In genomic region chr3:146657433-146657832, GRCm38 (mm10) we compare ENCODE assay signal across 20 mouse cellular contexts. TPM values are rescaled to one million over a fixed set of nuclear protein-coding genes. Genes with fewer than 3 reads are reported as not detected.
DNase-seq lines count a peak whose midpoint lies in the region; ATAC-seq and TF ChIP-seq lines count a peak whose summit lies in the region.
"Had no signal": no experiment of that assay in that cellular context is flagged by ENCODE, and none has a peak within 500 bp of the region (broad histone marks: within the 10 kb centered on the region; RNA-seq: fewer than 3 reads in every experiment).

No protein-coding gene starts in this region.

- H3K4me2 ChIP-seq in hindbrain, embryonic 16.5 days (ENCODE audit: low read length) = no peak overlapping the region

- no peak overlapping the region for H3K4me3 ChIP-seq in heart, embryonic 10.5 days
- no peak overlapping the region for H3K4me3 ChIP-seq in hindbrain, embryonic 16.5 days (ENCODE audit: low read length)
- H3K4me3 ChIP-seq in left cerebral cortex, adult 2 months = no peak overlapping the region
- H3K4me3 ChIP-seq: gastrocnemius, adult 2 months; midbrain, embryonic 10.5 days had no signal

- no peak overlapping the region for H3K27ac ChIP-seq in heart, embryonic 10.5 days
- no peak overlapping the region for H3K27ac ChIP-seq in hindbrain, embryonic 16.5 days (ENCODE audit: low read depth, low read length)
- no peak overlapping the region for H3K27ac ChIP-seq in left cerebral cortex, adult 2 months
- H3K27ac ChIP-seq: gastrocnemius, adult 2 months; midbrain, embryonic 10.5 days had no signal

- peaks cover 16% of the 10 kb centered on the region for H3K4me1 ChIP-seq in heart, embryonic 10.5 days
- H3K4me1 ChIP-seq in hindbrain, embryonic 16.5 days (ENCODE audit: control insufficient read depth, insufficient read depth, low read depth, low read length) = no peaks in the 10 kb centered on the region
- H3K4me1 ChIP-seq: midbrain, embryonic 10.5 days had no signal

- DNase-seq in heart, adult 18-20 months = peak; percentile 22 to 38
- DNase-seq in heart, embryonic 10.5 days (ENCODE audit: low spot score) = no peak
- peak; percentile 12 for DNase-seq in right cerebral cortex, adult 18-20 months
- DNase-seq in right cerebral cortex, postnatal 14 days = no peak
- no peak for DNase-seq in frontal cortex, adult 2 months (ENCODE audit: extremely low spot score in 1 of 2, low spot score in 1 of 2)
- no peak for DNase-seq in left cerebral cortex, adult 2 months (ENCODE audit: extremely low spot score in 1 of 2, low spot score in 2 of 2)
- DNase-seq: cerebellum, adult 9-10 months; gastrocnemius, adult 2 months; kidney, adult 11 months; kidney, postnatal 4 days; thymus, postnatal 36 days had no signal

- H3K36me3 ChIP-seq in heart, embryonic 10.5 days = no peaks in the 10 kb centered on the region
- H3K36me3 ChIP-seq in hindbrain, embryonic 16.5 days (ENCODE audit: control insufficient read depth, insufficient read depth, low read length) = no peaks in the 10 kb centered on the region
- H3K36me3 ChIP-seq: midbrain, embryonic 10.5 days had no signal

- no peak overlapping the region for H3K9ac ChIP-seq in hindbrain, embryonic 16.5 days (ENCODE audit: low read depth, low read length)

- no peaks in the 10 kb centered on the region for H3K9me3 ChIP-seq in heart, embryonic 10.5 days
- H3K9me3 ChIP-seq in hindbrain, embryonic 16.5 days (ENCODE audit: control insufficient read depth, low read length) = no peaks in the 10 kb centered on the region
- H3K9me3 ChIP-seq: midbrain, embryonic 10.5 days had no signal

- no peaks in the 10 kb centered on the region for H3K27me3 ChIP-seq in heart, embryonic 10.5 days (ENCODE audit: insufficient read depth, poor library complexity, severe bottlenecking)
- no peaks in the 10 kb centered on the region for H3K27me3 ChIP-seq in hindbrain, embryonic 16.5 days (replicated peaks; ENCODE audit: control insufficient read depth, insufficient read depth, low read length)

- 82% methylated on average over 5 of the region's 5 CpGs for WGBS in heart, embryonic 10.5 days
- 79% methylated on average over 5 of the region's 5 CpGs for WGBS in hindbrain, embryonic 16.5 days

- TF ChIP-seq CTCF in left cerebral cortex, adult 2 months (IDR thresholded peaks at IDR 0.05) = no peak

- ATAC-seq in common myeloid progenitor, adult 5-6 weeks (replicated peaks; ENCODE audit: low read depth, poor library complexity, severe bottlenecking) = peak; percentile 46
- ATAC-seq in hindbrain, embryonic 16.5 days = no peak
- ATAC-seq: CD4-positive, CD25-positive, alpha-beta regulatory T cell, adult 4 months had no signal

- intact Hi-C loops in left cerebral cortex, adult 2 months (cut with DNase I) = no loop called here

RNA-seq across cellular contexts. Expression of gene 4930503B20Rik, which starts 6.3 kb away (rescaled TPM):
- total RNA-seq in heart, adult 18-20 months (2021) = not detected
- 0.11 TPM in 1 of 2 replicates, not detected in the other for polyA plus RNA-seq in heart, embryonic 10.5 days (2016; fragmentation: Nextera tagmentation; extraction: Ambion mirVana)
- 0.91 TPM in 1 of 2 replicates, not detected in the other for total RNA-seq in common myeloid progenitor, adult 5-6 weeks (2017)
- not detected in 2 replicates for polyA plus RNA-seq in hindbrain, embryonic 16.5 days (2015; fragmentation: Nextera tagmentation; extraction: Ambion mirVana)
- polyA plus RNA-seq in frontal cortex, adult 2 months (2012; rRNA removed) = not detected in 2 replicates
- not detected for total RNA-seq in left cerebral cortex, adult 2 months (2021)
- total RNA-seq: gastrocnemius, adult 2 months; heart, postnatal 25 days; left cerebral cortex, postnatal 36 days had no signal
- polyA plus RNA-seq: CD4-positive, CD25-positive, alpha-beta regulatory T cell, adult 4 months; embryonic facial prominence, embryonic 11.5 days; liver, embryonic 16.5 days; midbrain, embryonic 10.5 days; stomach, embryonic 16.5 days had no signal

RNA-seq across cellular contexts. Expression of gene Samd13, which starts 28.0 kb away (rescaled TPM):
- 1 to 10 TPM; 2.3 TPM for total RNA-seq in heart, adult 18-20 months (2021)
- 0.84 and 2.0 TPM in 2 replicates for polyA plus RNA-seq in heart, embryonic 10.5 days (2016; fragmentation: Nextera tagmentation; extraction: Ambion mirVana)
- 1.7 and 4.2 TPM in 2 replicates for total RNA-seq in common myeloid progenitor, adult 5-6 weeks (2017)
- polyA plus RNA-seq in hindbrain, embryonic 16.5 days (2015; fragmentation: Nextera tagmentation; extraction: Ambion mirVana) = 0.12 and 0.20 TPM in 2 replicates
- polyA plus RNA-seq in frontal cortex, adult 2 months (2012; rRNA removed) = 0.48 and 0.64 TPM in 2 replicates
- total RNA-seq in left cerebral cortex, adult 2 months (2021) = under 1 TPM; 0.28 to 0.45 TPM

RNA-seq across cellular contexts. Expression of gene Dnase2b, which starts 42.0 kb away (rescaled TPM):
- total RNA-seq in heart, adult 18-20 months (2021) = not detected
- polyA plus RNA-seq in heart, embryonic 10.5 days (2016; fragmentation: Nextera tagmentation; extraction: Ambion mirVana) = 0.05 TPM in 1 of 2 replicates, not detected in the other
- 0.64 TPM in 1 of 2 replicates, not detected in the other for total RNA-seq in common myeloid progenitor, adult 5-6 weeks (2017)
- polyA plus RNA-seq in hindbrain, embryonic 16.5 days (2015; fragmentation: Nextera tagmentation; extraction: Ambion mirVana) = not detected in 2 replicates
- polyA plus RNA-seq in frontal cortex, adult 2 months (2012; rRNA removed) = not detected in 2 replicates
- not detected for total RNA-seq in left cerebral cortex, adult 2 months (2021)
- total RNA-seq: heart, postnatal 25 days; left cerebral cortex, postnatal 36 days had no signal
- polyA plus RNA-seq: CD4-positive, CD25-positive, alpha-beta regulatory T cell, adult 4 months; embryonic facial prominence, embryonic 11.5 days; midbrain, embryonic 10.5 days had no signal

Comparison
In these comparisons a context has a peak if more than half of its experiments do, and no peak if none do; other contexts are left out.
1. DNase-seq: peak in heart, adult 18-20 months (2 of 2) and right cerebral cortex, adult 18-20 months (single experiment); none in heart, embryonic 10.5 days (single experiment), right cerebral cortex, postnatal 14 days (single experiment), frontal cortex, adult 2 months (0 of 2) and left cerebral cortex, adult 2 months (0 of 2).